Mouse (Mus musculus) cortical plate, adult 2 months (tissue): ENCODE measurements around the gene Cog5.

ENCODE experiments used
- CTCF ChIP-seq: fragments of 200-500 bp; IDR thresholded peaks from 2 replicates; pipeline ENCODE4 v1.5.1; 2011; ENCODE audit warnings: mild to moderate bottlenecking, control low read depth, low read length; ENCODE audit not compliant: insufficient read depth; ENCODE audit errors: extremely low read depth
- POLR2A ChIP-seq: fragments of 200-500 bp; IDR thresholded peaks from 2 replicates; pipeline ENCODE4 v1.6.1; 2011; ENCODE audit warnings: mild to moderate bottlenecking, low read length, control low read depth; ENCODE audit not compliant: insufficient read depth; ENCODE audit errors: extremely low read depth

DNA sequence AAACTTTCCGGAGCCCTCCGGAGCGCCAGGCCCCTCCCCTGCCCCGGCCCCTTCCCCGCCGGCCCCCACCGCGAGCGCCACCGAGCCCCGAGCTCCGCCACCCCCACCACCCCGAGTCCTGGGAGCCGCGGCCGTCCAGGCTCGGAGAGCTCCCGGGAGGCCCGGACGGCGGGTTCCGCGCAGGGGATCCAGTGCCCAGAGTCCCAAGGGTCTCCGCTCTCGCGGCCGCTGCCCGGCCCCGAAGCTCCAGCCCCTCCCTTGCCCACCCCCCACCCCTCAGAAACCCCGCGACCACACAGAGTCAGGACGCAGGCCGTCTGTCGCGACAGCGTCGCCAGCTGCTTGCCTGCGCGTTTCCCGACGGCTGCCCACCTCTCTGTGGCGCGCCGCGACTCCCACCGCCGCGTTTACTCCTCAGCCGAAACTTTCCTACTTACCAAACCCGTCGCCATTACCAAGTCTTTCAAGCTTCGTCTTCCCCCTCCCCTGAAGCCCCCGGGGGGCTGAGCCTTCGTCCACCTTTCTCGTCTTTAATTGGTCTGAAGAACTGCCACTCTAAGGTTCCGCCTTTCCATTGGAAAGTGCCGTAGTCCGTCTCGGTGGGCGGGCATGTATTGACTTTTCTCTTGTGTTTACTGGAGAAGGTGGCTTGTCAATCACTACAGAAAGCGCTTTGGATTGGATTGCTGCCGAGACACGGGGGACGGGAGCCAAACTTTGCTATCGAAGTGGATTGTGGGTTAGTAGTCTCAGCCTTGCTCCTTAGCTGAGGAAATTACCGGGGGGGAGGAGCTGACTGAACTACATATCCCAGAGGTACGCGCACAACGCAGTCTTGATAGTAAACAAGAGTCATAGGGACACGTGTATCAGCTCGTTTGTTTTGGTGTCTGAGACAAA is 295.3 kb downstream of the Cog5 start, which contains the start of gene Hbp1:
- TF ChIP-seq POLR2A (peak; percentile 70), CTCF (no peak)
